Mouse (Mus musculus): ENCODE measurements around the gene Rrp1b.
"Not testable (repeated sequence)": the region's sequence is repeated elsewhere in the genome, so short reads cannot be mapped to it uniquely, and the experiment has no call there.

The Rrp1b gene

GRCm38 (mm10) chr17:32031684-32032083 lies 4.2 kb upstream of the Rrp1b start:
- DNase-seq (ENCODE audit: low read depth), result no peak

DNA sequence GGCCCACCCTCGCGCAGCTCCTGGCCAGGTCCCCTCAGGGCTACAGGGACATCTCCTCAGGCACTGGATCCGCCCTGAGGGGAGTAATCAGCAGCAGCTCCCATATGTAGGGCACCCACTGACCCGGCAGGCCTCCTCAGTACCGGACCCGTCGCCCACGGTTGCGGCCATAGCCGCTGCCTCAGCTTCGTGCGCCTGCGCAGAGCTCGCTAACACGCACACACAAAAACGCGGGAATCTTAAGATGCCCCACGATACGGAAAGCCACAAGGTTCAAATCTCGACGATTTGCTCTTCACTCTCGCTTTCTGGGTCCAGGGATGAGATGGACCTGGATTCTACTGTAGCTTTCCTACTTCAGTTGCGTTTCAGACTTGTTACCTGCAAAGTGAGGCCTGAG lies 1.6 kb upstream of the Rrp1b start:
- DNase-seq (ENCODE audit: low read depth), result no peak

DNA sequence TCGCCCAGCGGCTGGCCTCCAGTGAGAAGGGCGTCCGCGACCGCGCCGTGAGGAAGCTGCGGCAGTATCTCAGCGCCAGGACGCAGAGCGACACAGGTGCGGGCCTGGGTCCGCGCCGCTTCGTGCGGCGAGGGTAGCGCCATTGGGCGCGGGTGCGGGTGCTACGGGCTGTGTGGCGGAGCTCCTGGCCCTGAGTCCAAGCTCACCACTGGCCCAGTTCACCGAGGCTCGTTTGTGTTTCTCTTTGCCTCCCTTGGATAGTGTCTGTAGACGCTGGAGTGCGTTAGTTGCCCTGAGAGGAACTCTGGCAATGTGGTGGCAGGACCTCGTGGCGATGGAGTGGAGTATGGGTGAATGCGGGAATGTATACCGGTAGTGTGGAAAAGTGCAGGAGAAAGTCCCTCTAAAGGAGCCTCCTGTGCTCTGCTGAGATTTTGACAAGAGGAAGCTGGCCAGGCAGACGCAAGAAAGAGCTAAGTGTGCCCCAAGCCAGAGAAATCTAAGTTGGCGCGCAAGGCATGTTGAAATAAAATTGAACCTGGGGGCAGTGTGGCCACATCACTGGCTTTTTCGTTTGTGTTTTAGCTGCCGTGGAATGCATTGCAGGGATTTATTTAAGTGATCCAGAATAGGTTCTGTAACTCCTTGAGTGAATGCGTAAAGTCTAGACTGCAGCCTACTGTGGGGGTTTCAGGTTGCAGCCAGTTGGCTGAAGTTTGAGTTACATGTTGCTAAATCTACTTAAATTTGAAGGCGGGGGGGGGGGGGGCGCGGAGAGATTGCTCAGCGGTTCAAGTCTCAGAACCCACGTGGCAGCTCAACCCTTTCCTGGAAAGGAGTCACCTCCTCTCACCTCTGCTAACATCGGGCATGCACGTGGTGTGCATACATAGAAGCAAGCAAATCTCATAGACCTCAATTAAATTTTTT lies 874 bp downstream of the Rrp1b start:
- DNase-seq (ENCODE audit: low read depth), result peak; percentile 29

DNA sequence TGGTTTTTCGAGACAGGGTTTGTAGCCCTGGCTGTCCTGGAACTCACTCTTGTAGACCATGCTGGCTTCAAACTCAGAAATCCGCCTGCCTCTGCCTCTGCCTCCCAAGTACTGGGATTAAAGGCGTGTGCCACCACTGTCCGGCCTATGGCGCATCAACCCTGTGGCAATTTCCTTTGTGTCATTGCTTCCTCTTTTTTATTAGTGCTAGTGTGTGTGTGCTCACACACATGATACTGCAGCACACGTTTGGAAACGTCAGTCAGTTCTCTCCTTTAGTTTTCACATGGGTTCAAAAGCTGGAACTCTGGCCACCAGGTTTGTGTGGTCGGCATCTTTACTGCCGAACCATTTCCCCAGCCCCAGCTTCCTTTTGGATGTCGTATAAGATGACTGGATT lies 4.4 kb downstream of the Rrp1b start:
- DNase-seq (ENCODE audit: low read depth), result no peak

- DNase-seq (ENCODE audit: low read depth), result no peak
Measured at GRCm38 (mm10) chr17:32046541-32046940, 10.6 kb downstream of the Rrp1b start.

DNA sequence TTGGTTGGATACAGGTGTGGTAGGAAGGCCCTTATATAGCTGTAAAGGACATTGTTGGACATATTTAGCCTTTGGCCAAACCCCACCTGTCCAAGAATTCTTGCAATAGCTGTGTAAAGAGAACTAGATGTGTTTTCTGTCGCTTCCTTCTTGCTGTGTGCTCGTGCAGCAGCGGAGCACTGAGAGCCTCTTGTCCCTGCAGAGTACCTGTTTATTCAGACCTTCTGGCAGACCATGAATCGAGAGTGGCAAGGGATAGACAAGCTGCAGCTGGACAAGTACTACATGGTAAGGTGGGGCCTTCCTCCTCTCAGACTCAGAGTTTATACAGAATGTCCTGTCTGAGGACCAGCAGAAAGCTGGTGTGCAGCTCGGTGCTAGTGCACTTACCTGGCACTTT lies 12.5 kb downstream of the Rrp1b start:
- DNase-seq (ENCODE audit: low read depth), result no peak

DNA sequence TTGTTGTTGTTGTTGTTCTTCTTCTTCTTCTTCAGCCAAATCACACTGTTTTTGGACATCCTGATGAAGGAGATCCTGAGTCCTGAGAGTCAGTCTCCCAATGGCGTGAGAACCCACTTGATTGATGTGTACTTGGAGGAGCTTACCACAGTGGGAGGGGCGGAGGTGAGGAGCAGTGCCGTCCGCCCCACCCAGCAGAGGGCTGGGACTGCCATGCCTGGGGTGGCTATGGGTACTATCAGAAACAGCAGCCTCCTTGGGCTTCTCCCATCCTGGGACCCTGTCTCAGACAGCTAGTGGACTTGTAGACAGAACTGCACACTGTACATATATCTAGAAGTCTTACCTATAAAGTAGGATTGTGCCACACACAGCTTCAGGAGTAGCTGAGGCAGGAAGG lies 14.0 kb downstream of the Rrp1b start:
- DNase-seq (ENCODE audit: low read depth), result no peak

- no peak for DNase-seq (ENCODE audit: low read depth)
Measured at GRCm38 (mm10) chr17:32050609-32051008, 14.7 kb downstream of the Rrp1b start.

DNA sequence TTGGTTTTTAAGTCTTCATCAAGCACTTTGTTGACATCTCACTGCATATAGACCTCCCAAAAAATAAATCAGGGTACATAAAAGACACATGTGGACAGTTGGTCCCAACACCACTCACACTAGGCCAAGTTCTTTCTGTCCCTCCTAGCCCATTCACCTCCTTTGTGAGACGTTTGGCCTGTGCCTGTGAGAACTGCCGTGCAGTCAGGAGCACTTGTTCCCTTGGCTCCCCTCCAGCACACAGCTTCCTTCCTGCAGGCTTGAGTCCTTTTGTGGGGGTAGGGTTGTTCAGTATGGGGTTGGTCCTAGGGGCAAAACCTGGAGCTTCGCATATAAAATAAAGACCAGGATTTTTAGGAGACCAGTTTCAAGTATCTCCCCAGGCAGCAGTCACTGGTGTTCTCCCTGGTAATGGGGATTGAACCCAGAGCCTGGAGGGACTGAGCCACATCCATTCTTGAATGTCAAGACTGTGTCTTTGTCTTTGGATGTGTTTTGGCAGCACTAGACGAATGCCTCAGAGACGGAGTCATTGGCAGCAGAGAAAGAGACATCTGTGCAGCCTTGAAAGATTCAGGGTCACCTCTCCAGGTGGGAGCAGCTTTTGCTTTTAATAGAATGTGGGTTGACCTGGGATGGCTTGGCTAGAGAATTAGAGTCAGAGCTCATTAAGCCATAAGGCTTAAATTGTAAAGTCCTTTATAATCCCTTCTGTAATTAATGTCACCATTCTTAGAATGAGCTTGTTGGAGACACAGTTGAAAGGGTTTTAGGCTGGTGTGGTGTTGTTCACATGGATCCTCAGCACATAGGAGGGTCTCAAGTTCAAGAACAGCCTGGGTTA lies 16.6 kb downstream of the Rrp1b start:
- no peak for DNase-seq (ENCODE audit: low read depth)

DNA sequence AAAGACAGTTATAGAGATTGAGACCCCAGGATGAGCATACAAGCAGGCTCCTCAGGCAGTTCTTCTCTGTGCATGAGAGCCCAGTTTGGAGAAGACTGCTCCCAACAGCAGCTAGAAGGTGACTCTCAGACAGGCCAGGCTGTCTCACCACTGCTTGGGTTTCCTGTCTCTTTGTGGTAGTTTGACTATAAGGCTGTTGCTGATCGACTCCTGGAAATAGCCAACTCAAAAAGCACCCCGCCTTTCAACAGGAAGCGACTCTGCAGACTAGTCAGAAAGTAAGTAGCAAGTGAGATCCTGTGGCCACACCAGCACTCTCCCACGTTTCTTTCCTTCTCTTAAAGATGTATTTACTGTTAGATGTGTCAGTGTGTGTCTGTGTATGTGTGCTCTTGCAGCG lies 17.8 kb downstream of the Rrp1b start:
- no peak for DNase-seq (ENCODE audit: low read depth)

GRCm38 (mm10) chr17:32057843-32058242 lies 21.9 kb downstream of the Rrp1b start:
- DNase-seq (ENCODE audit: low read depth), result no peak

DNA sequence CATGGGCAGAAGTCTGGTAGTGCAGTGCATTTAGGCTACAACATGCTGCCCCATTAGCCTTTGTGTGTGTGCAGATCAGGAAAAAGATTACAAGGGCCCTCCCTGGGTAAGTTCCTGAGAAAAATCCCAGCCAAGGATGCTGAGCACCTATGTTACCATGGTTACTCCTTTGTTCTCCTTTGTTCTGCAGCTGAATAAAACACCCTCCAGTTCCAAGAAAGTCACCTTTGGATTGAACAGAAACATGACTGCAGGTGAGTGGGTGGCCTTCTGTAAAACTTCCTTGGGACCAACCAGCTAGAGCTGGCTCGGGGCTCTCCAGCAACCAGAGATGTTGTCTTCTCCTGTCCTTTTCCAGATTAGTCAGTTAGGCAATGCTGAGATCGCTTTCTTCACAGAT lies 23.2 kb downstream of the Rrp1b start:
- DNase-seq (ENCODE audit: low read depth), result no peak

DNA sequence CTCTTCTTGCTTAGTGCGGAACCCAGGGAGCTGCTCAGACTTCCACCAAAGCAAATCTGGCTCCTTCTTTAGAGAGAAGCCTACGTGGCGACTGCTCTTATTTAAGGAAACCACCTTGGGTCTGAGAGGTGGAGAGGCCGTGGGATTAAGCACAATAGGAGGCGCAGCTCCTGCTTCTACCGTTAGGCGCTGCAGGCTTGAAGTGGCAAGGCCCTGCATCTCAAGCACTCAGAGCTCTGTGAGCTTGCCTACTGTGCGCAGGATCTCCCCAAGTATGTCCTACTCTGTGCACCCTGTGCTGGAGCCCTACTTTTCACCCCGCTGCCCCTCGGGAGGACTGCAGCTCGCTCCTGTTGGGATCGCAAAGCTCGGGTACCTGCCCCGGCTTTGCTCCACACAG lies 25.3 kb downstream of the Rrp1b start:
- DNase-seq (ENCODE audit: low read depth), result no peak

- DNase-seq (ENCODE audit: low read depth), result no peak
Measured at GRCm38 (mm10) chr17:32063654-32064053, 27.8 kb downstream of the Rrp1b start.

DNA sequence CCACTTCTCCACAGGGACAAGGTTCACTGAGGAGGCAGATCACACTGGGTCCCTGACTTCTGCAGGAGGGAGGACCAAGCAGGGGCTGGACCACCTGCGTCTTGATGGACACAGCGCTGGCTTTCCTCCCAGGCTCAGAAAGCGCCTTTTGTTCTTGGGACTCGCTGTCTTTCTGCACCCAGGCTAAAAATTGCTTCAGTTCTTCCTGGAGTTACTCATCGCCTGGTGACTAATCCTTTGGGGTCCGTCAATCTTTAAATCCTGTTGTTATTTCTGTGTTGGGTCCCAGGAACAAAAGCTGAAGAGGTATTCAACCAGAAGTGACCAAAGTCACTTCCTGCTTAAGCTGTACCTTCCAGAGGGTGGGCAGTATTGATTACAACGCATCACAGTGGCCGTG lies 28.9 kb downstream of the Rrp1b start:
- not testable (repeated sequence) for DNase-seq (ENCODE audit: low read depth)

DNA sequence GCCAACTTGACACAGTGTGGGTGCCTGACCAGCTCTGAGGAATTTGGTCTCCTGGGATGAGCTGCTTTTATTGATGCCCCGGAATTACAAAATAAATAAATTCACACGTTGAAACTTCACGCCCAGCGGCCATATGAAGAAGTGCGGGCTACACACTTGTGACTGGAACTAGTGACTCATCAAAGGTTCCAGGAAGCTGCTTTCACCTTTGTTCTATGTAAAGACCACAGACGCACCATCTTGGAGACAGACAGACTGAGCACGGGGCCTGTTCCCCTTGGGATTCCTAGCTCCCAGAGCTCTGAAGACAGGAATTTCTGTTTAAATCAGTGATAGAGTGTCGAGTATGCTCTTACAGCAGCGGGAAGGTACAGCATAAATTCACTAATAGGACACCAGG lies 31.6 kb downstream of the Rrp1b start:
- no peak for DNase-seq (ENCODE audit: low read depth)

GRCm38 (mm10) chr17:32068381-32068780 lies 32.5 kb downstream of the Rrp1b start:
- no peak for DNase-seq (ENCODE audit: low read depth)

GRCm38 (mm10) chr17:32068810-32069209 lies 32.9 kb downstream of the Rrp1b start:
- DNase-seq (ENCODE audit: low read depth), result no peak

DNA sequence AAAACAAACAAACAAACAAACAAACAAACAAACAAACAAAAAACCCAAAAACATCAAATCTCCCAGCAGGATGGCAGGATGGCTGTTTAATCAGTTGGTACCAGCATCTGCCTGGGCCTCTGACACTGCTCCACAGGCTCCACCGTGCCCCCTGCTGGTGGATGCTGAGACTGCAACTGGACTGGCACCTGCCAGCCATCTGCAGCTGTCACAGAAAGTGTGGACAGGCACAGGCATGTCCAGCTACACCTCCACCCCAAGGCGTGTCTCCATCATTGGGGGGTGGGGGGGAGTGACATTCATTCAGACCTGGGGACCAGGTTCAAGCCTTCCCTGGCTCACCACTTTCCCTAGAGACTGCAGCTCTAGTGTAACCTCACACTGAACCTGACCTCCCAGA lies 37.5 kb downstream of the Rrp1b start:
- DNase-seq (ENCODE audit: low read depth), result peak; percentile 61

DNA sequence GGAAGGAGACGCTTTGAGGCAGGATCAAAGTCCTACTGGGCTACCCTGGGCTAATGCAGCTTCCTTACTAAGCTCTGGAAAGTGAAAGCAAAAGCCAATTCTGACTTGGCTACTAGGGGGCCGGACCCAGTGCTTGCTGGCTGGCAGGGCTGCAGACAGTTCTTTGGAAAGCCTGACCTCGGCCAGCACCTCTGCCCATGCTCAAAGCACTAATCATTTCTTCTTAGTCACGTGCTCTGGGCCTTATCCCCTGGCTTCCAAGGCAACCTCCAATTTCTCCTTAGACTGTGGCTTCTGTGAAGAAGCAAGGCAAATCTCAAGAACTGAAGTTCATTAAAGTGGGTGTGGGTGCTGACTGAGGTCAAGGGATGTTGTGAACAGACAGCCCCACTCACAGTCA lies 38.8 kb downstream of the Rrp1b start:
- DNase-seq (ENCODE audit: low read depth), result no peak

DNA sequence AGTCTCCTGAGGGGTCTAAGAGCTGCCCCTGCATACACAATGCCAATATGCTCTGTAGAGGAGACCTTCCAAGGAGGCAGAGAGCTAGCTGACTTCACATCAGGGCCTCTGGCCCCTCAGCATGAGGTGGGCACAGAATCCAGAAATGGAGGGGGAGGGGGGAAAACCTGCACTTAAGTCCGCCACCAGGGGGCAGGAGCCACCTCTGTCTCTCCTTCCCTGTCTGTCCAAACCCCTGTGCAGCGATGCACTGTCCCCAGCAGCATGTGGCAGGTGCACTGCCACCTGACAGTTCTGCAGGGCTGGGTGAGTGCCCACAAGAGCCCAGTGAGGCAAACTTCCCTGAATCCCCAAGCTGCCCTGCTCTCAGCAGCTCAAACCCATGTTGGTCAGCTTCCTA lies 39.3 kb downstream of the Rrp1b start:
- DNase-seq (ENCODE audit: low read depth), result no peak

DNA sequence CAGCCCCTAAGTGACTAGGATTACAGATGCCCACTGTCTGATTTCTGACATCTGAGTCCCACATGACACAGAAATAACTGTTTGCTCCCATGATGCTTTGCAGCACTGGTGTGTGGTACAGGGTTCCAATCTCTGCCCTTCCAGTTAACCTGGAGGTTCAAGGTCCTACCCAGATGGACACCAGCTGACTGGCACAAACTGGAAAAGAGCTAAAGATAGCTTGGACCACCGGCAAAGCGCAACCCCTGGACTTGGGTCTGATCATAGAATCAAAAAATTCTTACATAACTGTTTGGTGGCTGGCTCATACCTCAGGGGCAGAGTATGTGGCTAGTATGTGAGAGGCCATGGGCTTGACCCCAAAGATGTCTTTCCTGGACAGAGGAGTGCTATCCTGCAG lies 47.5 kb downstream of the Rrp1b start:
- DNase-seq (ENCODE audit: low read depth), result no peak

DNA sequence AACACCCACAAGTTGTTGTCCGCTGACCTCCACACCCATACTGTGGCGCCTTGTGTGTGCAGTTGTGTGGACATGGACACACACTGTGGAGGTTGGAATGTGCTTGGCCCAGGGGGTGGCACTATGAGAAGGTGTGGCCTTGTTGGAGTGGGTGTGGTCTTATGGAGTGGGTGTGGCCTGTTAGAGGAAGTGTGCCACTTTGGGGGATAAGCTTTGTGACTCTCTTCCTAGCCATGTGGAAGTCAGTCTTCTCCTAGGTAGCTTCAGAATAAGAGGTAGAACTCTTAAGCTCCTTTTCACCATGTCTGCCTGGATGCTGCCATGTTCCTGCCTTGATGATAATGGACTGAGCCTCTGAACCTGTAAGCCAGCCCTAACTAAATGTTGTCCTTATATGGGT lies 51.2 kb downstream of the Rrp1b start:
- DNase-seq (ENCODE audit: low read depth), result no peak
